Mouse (Mus musculus) liver, embryonic 15.5 days (tissue): ENCODE results near the gene Cpsf6. TPM values are rescaled to one million over a fixed set of nuclear protein-coding genes. Genes with fewer than 3 reads are reported as not detected.

Experiments used
- ATAC-seq: fragments of 200-750 bp; cut with Nextera tagmentation; 2 replicates; pipeline ENCODE4 v1.8.0; 2017; ENCODE audit warnings: moderate number of reproducible peaks, mild to moderate bottlenecking, moderate library complexity; ENCODE audit not compliant: insufficient read depth
- H3K27ac ChIP-seq: fragments of 300-500 bp; sonication (generic); replicated peaks from 2 replicates; pipeline ENCODE4 v1.5.1; 2015; ENCODE audit warnings: mild to moderate bottlenecking, inconsistent platforms
- H3K27me3 ChIP-seq: fragments of 300-500 bp; sonication (generic); 2 replicates; pipeline ENCODE4 v1.6.1; 2015; ENCODE audit warnings: mild to moderate bottlenecking, inconsistent platforms
- H3K36me3 ChIP-seq: fragments of 300-500 bp; sonication (generic); replicated peaks from 2 replicates; pipeline ENCODE4 v1.6.1; 2015; ENCODE audit warnings: moderate library complexity, mild to moderate bottlenecking, inconsistent platforms
- H3K4me1 ChIP-seq: fragments of 300-500 bp; sonication (generic); replicated peaks from 2 replicates; pipeline ENCODE4 v1.6.1; 2015; ENCODE audit warnings: inconsistent platforms
- H3K4me2 ChIP-seq: fragments of 300-500 bp; sonication (generic); 2 replicates; pipeline ENCODE4 v1.6.1; 2015; ENCODE audit warnings: moderate library complexity, mild to moderate bottlenecking, inconsistent platforms
- H3K4me3 ChIP-seq: fragments of 300-500 bp; sonication (generic); replicated peaks from 2 replicates; pipeline ENCODE4 v1.5.1; 2015; ENCODE audit warnings: mild to moderate bottlenecking, inconsistent platforms
- H3K9ac ChIP-seq: fragments of 300-500 bp; sonication (generic); 2 replicates; pipeline ENCODE4 v1.6.1; 2015; ENCODE audit warnings: moderate library complexity, mild to moderate bottlenecking, inconsistent platforms
- H3K9me3 ChIP-seq: fragments of 300-500 bp; sonication (generic); replicated peaks from 2 replicates; pipeline ENCODE4 v1.6.1; 2016; ENCODE audit warnings: inconsistent platforms
- WGBS: fragments of 180-500 bp; shearing (Covaris S2); methylation state at CpG from one replicate; pipeline ENCODE4 v1.1.7; 2015; ENCODE audit warnings: mixed read lengths; ENCODE audit not compliant: insufficient replicate concordance; 5-methylcytosine and 5-hydroxymethylcytosine counted together
- polyA plus RNA-seq: library from polyadenylated mRNA; unstranded; fragments of >200 nt; fragmentation: Nextera tagmentation; extraction: Ambion mirVana; gene quantifications from 2 replicates; pipeline ENCODE4 v1.2.1, GENCODE M21; 2015

Gene Cpsf6
- polyA plus RNA-seq, 1 experiment from 2014 or later: 51.3 TPM

DNA sequence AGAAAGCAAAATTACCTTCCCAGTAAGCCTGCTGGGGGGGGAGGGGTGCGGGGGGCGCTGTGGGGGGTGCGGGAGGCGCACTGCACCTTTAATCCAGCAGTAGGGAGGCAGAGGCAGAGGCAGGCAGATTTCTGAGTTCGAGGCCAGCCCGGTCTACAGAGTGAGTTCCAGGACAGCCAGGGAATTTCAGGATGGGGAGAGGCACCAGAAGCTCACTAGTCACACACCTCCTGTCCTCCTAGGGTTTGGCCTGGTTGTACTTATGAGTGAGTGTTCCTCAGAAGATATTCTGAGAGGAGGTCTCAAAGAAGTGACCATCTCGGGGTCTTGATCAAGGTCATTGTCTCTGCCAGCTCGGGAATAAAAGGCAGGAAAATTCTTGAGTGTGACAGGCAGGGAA lies 67.6 kb downstream of the Cpsf6 start:
- no peak overlapping the region for H3K4me3 ChIP-seq
- no peak for ATAC-seq
- 64% methylated on average over 8 of the region's 8 CpGs for WGBS
- no peaks in the 10 kb centered on the region for H3K36me3 ChIP-seq
- no peak overlapping the region for H3K27ac ChIP-seq
- H3K9me3 ChIP-seq: no peaks in the 10 kb centered on the region
- no peak overlapping the region for H3K9ac ChIP-seq
- no peaks in the 10 kb centered on the region for H3K4me1 ChIP-seq
- no peaks in the 10 kb centered on the region for H3K27me3 ChIP-seq
- H3K4me2 ChIP-seq: no peak overlapping the region

GRCm38 (mm10) chr10:117304371-117304770 lies 75.4 kb downstream of the Cpsf6 start:
- Histone ChIP-seq H3K9me3 (no peaks in the 10 kb centered on the region), H3K4me2 (no peak overlapping the region), H3K4me3 (no peak overlapping the region), H3K36me3 (no peaks in the 10 kb centered on the region), H3K27ac (no peak overlapping the region), H3K27me3 (no peaks in the 10 kb centered on the region), H3K9ac (no peak overlapping the region), H3K4me1 (0 out of 2 replicates have a peak, but pooled peaks cover 7% of the 10 kb centered on the region)
- no peak for ATAC-seq
- WGBS: 57% methylated on average over 5 of the region's 5 CpGs

DNA sequence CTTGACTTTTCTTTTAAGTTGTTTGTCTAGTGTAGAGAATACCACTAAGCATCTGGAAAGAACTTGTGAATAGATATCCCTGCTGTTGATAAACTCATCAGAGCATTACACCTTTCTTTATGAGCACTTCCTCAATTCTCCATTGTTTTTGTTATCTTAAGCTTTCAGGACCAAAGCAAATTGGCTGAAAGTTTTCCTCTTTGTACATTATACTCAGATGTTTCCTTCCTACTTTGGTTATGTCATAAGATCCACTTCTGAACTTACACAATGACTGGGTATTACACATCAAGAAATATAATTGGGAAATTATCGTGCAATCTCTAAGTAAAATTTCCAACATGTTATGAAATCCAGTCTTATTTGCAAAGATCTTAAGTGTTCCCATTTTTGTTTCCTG lies 78.1 kb downstream of the Cpsf6 start:
- no peaks in the 10 kb centered on the region for H3K36me3 ChIP-seq
- H3K9me3 ChIP-seq: no peaks in the 10 kb centered on the region
- H3K4me1 ChIP-seq: 0 out of 2 replicates have a peak, but pooled peaks cover 7% of the 10 kb centered on the region
- 15% methylated on average over 1 of the region's 1 CpGs for WGBS
- no peak overlapping the region for H3K27ac ChIP-seq
- H3K4me2 ChIP-seq: no peak overlapping the region
- H3K27me3 ChIP-seq: no peaks in the 10 kb centered on the region
- no peak overlapping the region for H3K4me3 ChIP-seq
- ATAC-seq: no peak
- no peak overlapping the region for H3K9ac ChIP-seq

- H3K27ac ChIP-seq: no peak overlapping the region
- no peak overlapping the region for H3K4me2 ChIP-seq
- no peak overlapping the region for H3K9ac ChIP-seq
- 0 out of 2 replicates have a peak, but pooled peaks cover 7% of the 10 kb centered on the region for H3K4me1 ChIP-seq
- no peaks in the 10 kb centered on the region for H3K36me3 ChIP-seq
- no peaks in the 10 kb centered on the region for H3K27me3 ChIP-seq
- H3K4me3 ChIP-seq: no peak overlapping the region
- H3K9me3 ChIP-seq: no peaks in the 10 kb centered on the region
- 34% methylated on average over 5 of the region's 5 CpGs for WGBS
- no peak for ATAC-seq
Observed at GRCm38 (mm10) chr10:117299901-117300520, 79.8 kb downstream of the Cpsf6 start.

- H3K9ac ChIP-seq: no peak overlapping the region
- ATAC-seq: no peak
- H3K4me3 ChIP-seq: no peak overlapping the region
- H3K4me2 ChIP-seq: no peak overlapping the region
- no peaks in the 10 kb centered on the region for H3K27me3 ChIP-seq
- WGBS: 60% methylated on average over 4 of the region's 4 CpGs
- no peaks in the 10 kb centered on the region for H3K36me3 ChIP-seq
- no peak overlapping the region for H3K27ac ChIP-seq
- H3K4me1 ChIP-seq: 0 out of 2 replicates have a peak, but pooled peaks cover 7% of the 10 kb centered on the region
- no peaks in the 10 kb centered on the region for H3K9me3 ChIP-seq
Observed at GRCm38 (mm10) chr10:117299106-117299505, 80.7 kb downstream of the Cpsf6 start.

DNA sequence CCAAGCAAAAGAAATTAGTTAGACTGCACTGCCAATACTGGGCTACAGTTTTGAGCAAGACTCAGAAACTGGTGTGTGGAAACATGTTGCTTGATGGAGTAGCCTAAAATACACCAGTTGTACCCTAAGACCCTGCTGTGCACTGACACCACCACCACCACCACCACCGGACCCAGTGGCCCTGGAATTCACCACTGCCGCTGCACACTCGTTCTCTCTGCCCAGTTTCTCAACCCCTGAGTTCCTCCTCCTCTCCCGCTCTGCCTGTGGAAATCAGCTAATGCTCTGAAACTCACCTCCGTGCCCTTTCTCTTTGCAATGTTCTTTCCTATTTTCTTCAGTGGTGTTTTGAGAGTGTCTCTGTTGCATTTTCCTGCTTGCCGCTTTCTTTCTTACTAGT lies 81.5 kb downstream of the Cpsf6 start:
- H3K27me3 ChIP-seq: no peaks in the 10 kb centered on the region
- ATAC-seq: no peak
- H3K4me2 ChIP-seq: no peak overlapping the region
- no peak overlapping the region for H3K4me3 ChIP-seq
- no peaks in the 10 kb centered on the region for H3K9me3 ChIP-seq
- no peaks in the 10 kb centered on the region for H3K36me3 ChIP-seq
- 0 out of 2 replicates have a peak, but pooled peaks cover 7% of the 10 kb centered on the region for H3K4me1 ChIP-seq
- no peak overlapping the region for H3K9ac ChIP-seq
- WGBS: 59% methylated on average over 6 of the region's 6 CpGs
- no peak overlapping the region for H3K27ac ChIP-seq

Other genes with a start within 250 kb of the Cpsf6 start
- gene Frs2, start 231.5 kb downstream of the Cpsf6 start, polyA plus RNA-seq: 6.9 and 7.5 TPM in 2 replicates
- 34.3 and 35.7 TPM in 2 replicates for gene Yeats4, start 155.5 kb downstream of the Cpsf6 start, polyA plus RNA-seq
- gene 9530003J23Rik, start 141.3 kb downstream of the Cpsf6 start, polyA plus RNA-seq: not detected in 2 replicates
- gene Lyz2, start 97.7 kb downstream of the Cpsf6 start, polyA plus RNA-seq: 653 and 723 TPM in 2 replicates
- 0.18 and 0.24 TPM in 2 replicates for gene Lyz1, start 87.1 kb downstream of the Cpsf6 start, polyA plus RNA-seq
- 15.7 and 29.9 TPM in 2 replicates for gene Cpm, start 249.5 kb upstream of the Cpsf6 start, polyA plus RNA-seq